Mouse (Mus musculus) spleen, adult 2 months (tissue): ENCODE measurements around the gene Kif3a.

ENCODE experiments used
- CTCF ChIP-seq: fragments of 200-500 bp; IDR thresholded peaks from 2 replicates; pipeline ENCODE4 v1.5.1; 2011; ENCODE audit warnings: mild to moderate bottlenecking, inconsistent platforms; ENCODE audit not compliant: insufficient read depth, insufficient read length, insufficient replicate concordance; ENCODE audit errors: extremely low read depth
- POLR2A ChIP-seq: fragments of 200-500 bp; IDR thresholded peaks from 2 replicates; pipeline ENCODE4 v1.6.1; 2011; ENCODE audit warnings: low read depth, low read length, inconsistent platforms

- TF ChIP-seq CTCF (no peak), POLR2A (no peak)
Measured at GRCm38 (mm10) chr11:53521120-53521820, 45.9 kb upstream of the Kif3a start.
